Mouse (Mus musculus): ENCODE results near the gene Irf6. TPM values are rescaled to one million over a fixed set of nuclear protein-coding genes. Genes with fewer than 3 reads are reported as not detected.

Irf6 gene
- polyA plus RNA-seq, 1 experiment from 2014 or later = 8.2 TPM

DNA sequence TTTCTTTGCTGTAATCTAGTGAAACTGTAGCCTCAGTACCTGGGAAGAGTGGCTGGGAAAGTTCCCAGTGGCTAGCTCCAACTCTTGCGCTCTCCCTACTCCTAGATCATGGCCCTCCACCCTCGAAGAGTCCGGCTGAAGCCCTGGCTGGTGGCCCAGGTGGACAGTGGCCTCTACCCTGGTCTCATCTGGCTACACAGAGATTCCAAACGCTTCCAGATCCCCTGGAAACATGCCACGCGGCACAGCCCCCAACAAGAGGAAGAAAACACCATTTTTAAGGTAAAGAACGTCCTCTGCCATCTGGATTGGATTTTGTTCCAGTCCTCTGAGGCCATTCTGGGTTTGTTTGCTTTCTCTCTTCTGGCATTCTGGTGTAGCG lies 4.2 kb downstream of the Irf6 start:
- ATAC-seq (ENCODE audit: insufficient number of reproducible peaks, low FRiP score, low TSS enrichment, low read depth) = no peak
- no peaks in the 10 kb centered on the region; the same call in 1 of the 2 replicates for H3K4me1 ChIP-seq (ENCODE audit: control insufficient read depth, insufficient read depth, low read length)
- H3K9ac ChIP-seq (ENCODE audit: low read length) = no peak overlapping the region
- no peak overlapping the region for H3K4me3 ChIP-seq (ENCODE audit: low read depth, low read length)
- peaks cover 25% of the 10 kb centered on the region for H3K27me3 ChIP-seq (ENCODE audit: control insufficient read depth, insufficient read depth, low read length)
- no peaks in the 10 kb centered on the region for H3K9me3 ChIP-seq (ENCODE audit: control insufficient read depth, low read length)
- H3K36me3 ChIP-seq (ENCODE audit: control insufficient read depth, insufficient read depth, low read length) = no peaks in the 10 kb centered on the region
- DNase-seq (ENCODE audit: low spot score) = no peak
- H3K4me2 ChIP-seq (ENCODE audit: low read depth, severe bottlenecking) = no peak overlapping the region
- 73% methylated on average over 8 of the region's 8 CpGs for WGBS
- H3K27ac ChIP-seq (replicated peaks; ENCODE audit: low read depth, low read length) = no peak overlapping the region

DNA sequence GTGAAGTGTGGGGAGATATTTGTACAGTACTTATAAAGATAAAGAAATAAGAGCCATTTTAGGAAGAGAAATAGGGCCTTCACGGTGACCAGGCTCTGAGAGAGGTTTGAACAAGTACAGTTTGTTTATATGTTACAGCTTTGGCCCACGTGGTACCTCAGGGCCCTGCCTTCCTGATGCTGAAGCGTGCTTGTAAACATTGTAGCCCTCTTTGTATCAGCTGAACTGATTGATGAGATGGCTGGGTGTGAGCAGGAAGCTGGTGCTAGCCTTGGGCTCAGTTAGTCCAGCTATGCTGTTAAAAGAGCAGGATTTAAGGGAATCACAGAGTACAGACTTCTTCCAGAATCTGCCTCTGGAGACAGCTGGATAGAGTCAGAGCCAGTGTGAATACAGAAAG lies 6.3 kb downstream of the Irf6 start:
- Histone ChIP-seq H3K4me1 (ENCODE audit: control insufficient read depth, insufficient read depth, low read length) (no peaks in the 10 kb centered on the region; the same call in 1 of the 2 replicates), H3K36me3 (ENCODE audit: control insufficient read depth, insufficient read depth, low read length) (no peaks in the 10 kb centered on the region), H3K4me2 (ENCODE audit: low read depth, severe bottlenecking) (no peak overlapping the region), H3K27ac (replicated peaks; ENCODE audit: low read depth, low read length) (no peak overlapping the region), H3K27me3 (ENCODE audit: control insufficient read depth, insufficient read depth, low read length) (peaks cover 4% of the 10 kb centered on the region), H3K9me3 (ENCODE audit: control insufficient read depth, low read length) (no peaks in the 10 kb centered on the region), H3K4me3 (ENCODE audit: low read depth, low read length) (no peak overlapping the region), H3K9ac (ENCODE audit: low read length) (no peak overlapping the region)
- no peak for DNase-seq (ENCODE audit: low spot score)
- 30% methylated on average over 3 of the region's 3 CpGs for WGBS
- no peak for ATAC-seq (ENCODE audit: insufficient number of reproducible peaks, low FRiP score, low TSS enrichment, low read depth)

GRCm38 (mm10) chr1:193159613-193160012 lies 6.7 kb downstream of the Irf6 start:
- Histone ChIP-seq H3K4me3 (ENCODE audit: low read depth, low read length) (no peak overlapping the region), H3K9ac (ENCODE audit: low read length) (no peak overlapping the region), H3K36me3 (ENCODE audit: control insufficient read depth, insufficient read depth, low read length) (no peaks in the 10 kb centered on the region), H3K4me2 (ENCODE audit: low read depth, severe bottlenecking) (no peak overlapping the region), H3K9me3 (ENCODE audit: control insufficient read depth, low read length) (no peaks in the 10 kb centered on the region), H3K4me1 (ENCODE audit: control insufficient read depth, insufficient read depth, low read length) (no peaks in the 10 kb centered on the region; the same call in 1 of the 2 replicates), H3K27me3 (ENCODE audit: control insufficient read depth, insufficient read depth, low read length) (no peaks in the 10 kb centered on the region), H3K27ac (replicated peaks; ENCODE audit: low read depth, low read length) (no peak overlapping the region)
- ATAC-seq (ENCODE audit: insufficient number of reproducible peaks, low FRiP score, low TSS enrichment, low read depth) (no peak), DNase-seq (ENCODE audit: low spot score) (no peak)
- WGBS = 54% methylated on average over 1 of the region's 1 CpGs

DNA sequence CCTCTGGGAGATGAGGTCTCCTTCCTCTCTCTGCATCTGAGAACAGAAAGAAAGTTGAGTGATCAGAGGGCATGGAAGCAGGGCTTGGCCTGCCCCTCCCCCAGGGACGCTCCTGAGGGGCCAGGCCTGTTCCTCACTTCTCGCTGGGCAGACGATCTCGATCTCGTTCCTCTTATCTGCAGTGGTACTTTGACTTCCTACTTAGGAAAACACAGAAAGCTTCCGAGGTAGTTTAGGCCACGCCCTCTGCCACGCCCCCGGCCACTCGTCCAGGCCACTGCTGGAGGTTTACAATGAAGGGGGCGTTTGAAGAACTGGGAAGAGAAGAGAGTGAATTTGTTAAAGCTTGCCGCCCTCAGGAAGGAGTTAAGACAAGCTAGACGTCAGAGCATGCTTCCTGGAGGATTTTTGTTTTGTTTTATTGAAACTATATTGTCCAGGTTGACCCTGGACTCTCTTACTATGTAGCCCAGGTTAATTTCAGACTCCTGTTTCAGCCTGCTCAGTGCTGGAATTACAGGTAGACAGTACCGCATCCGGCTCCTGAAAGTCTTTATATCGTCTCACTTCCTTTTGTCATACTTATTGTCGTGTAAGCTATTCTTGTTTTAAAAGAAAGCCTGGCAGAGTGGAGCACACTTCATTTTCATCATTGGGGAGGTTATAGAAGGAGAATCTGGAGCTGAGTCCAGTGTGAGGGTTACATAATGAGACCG lies 7.6 kb downstream of the Irf6 start:
- 18% methylated on average over 18 of the region's 18 CpGs for WGBS
- ATAC-seq (ENCODE audit: insufficient number of reproducible peaks, low FRiP score, low TSS enrichment, low read depth) (0 out of 2 replicates have a peak, but pooled peaks have one; percentile 56), DNase-seq (ENCODE audit: low spot score) (peak; percentile 66)
- no peak overlapping the region for H3K9ac ChIP-seq (ENCODE audit: low read length)
- H3K27ac ChIP-seq (replicated peaks; ENCODE audit: low read depth, low read length) = no peak overlapping the region
- no peaks in the 10 kb centered on the region for H3K36me3 ChIP-seq (ENCODE audit: control insufficient read depth, insufficient read depth, low read length)
- no peaks in the 10 kb centered on the region for H3K27me3 ChIP-seq (ENCODE audit: control insufficient read depth, insufficient read depth, low read length)
- no peaks in the 10 kb centered on the region; the same call in 1 of the 2 replicates for H3K4me1 ChIP-seq (ENCODE audit: control insufficient read depth, insufficient read depth, low read length)
- H3K4me2 ChIP-seq (ENCODE audit: low read depth, severe bottlenecking) = peak overlapping the region; percentile 40
- H3K9me3 ChIP-seq (ENCODE audit: control insufficient read depth, low read length) = no peaks in the 10 kb centered on the region
- peak overlapping the region; percentile 12; the same call in 1 of the 2 replicates for H3K4me3 ChIP-seq (ENCODE audit: low read depth, low read length)

DNA sequence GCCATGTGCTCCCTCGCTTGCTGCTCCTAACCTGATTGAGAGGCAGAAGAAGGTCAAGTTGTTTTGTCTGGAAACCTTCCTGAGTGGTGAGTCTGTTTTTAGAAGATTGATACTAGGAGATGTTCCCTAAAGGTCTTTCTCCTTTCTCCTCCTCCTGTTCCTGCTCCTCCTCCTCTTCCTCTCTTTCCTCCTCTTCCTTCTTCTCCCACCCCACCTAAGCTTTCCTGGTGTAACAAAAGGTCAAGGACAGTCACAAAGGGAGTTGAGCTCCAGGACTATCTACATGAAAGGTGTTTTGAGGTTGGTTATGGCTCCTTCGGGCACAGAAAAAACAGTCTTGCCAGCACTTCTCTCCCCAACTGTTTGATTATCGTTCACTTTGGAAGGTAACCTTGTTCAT lies 14.8 kb downstream of the Irf6 start, which contains the start of gene A130010J15Rik:
A130010J15Rik (plus strand) TSS at position 301 of the 400 bp plus-strand sequence.
- H3K4me1 ChIP-seq (ENCODE audit: control insufficient read depth, insufficient read depth, low read length) = peaks cover 5% of the 10 kb centered on the region; the same call in 1 of the 2 replicates
- no peak within 1 kb of the TSS for H3K4me3 ChIP-seq (ENCODE audit: low read depth, low read length)
- ATAC-seq (ENCODE audit: insufficient number of reproducible peaks, low FRiP score, low TSS enrichment, low read depth) (no peak), DNase-seq (ENCODE audit: low spot score) (no peak)
- no peak within 1 kb of the TSS for H3K9ac ChIP-seq (ENCODE audit: low read length)
- no peaks in the 10 kb centered on the region for H3K9me3 ChIP-seq (ENCODE audit: control insufficient read depth, low read length)
- H3K27me3 ChIP-seq (ENCODE audit: control insufficient read depth, insufficient read depth, low read length) = no peaks in the 10 kb centered on the region
- WGBS = 97% methylated on average over 3 of the region's 3 CpGs
- no peak within 1 kb of the TSS for H3K4me2 ChIP-seq (ENCODE audit: low read depth, severe bottlenecking)
- H3K27ac ChIP-seq (replicated peaks; ENCODE audit: low read depth, low read length) = no peak within 1 kb of the TSS
- no peaks in the 10 kb centered on the region for H3K36me3 ChIP-seq (ENCODE audit: control insufficient read depth, insufficient read depth, low read length)

DNA sequence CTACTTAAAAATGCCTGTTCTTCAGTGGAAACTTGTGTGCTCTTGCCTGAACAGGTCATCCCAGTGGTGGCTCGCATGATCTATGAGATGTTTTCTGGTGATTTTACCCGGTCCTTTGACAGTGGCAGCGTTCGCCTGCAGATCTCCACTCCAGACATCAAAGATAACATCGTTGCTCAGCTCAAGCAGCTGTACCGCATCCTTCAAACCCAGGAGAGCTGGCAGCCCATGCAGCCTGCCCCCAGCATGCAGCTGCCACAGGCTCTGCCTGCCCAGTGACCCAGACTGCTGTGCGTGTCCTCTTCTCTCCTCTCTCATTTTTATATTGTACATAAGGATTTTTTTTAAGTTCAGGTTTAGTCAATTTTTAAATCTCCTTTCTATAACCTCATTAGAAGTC lies 16.3 kb downstream of the Irf6 start:
- no peak overlapping the region for H3K4me2 ChIP-seq (ENCODE audit: low read depth, severe bottlenecking)
- DNase-seq (ENCODE audit: low spot score) (no peak), ATAC-seq (ENCODE audit: insufficient number of reproducible peaks, low FRiP score, low TSS enrichment, low read depth) (no peak)
- H3K36me3 ChIP-seq (ENCODE audit: control insufficient read depth, insufficient read depth, low read length) = no peaks in the 10 kb centered on the region
- H3K27ac ChIP-seq (replicated peaks; ENCODE audit: low read depth, low read length) = no peak overlapping the region
- H3K4me1 ChIP-seq (ENCODE audit: control insufficient read depth, insufficient read depth, low read length) = peaks cover 10% of the 10 kb centered on the region; the same call in 1 of the 2 replicates
- no peak overlapping the region for H3K9ac ChIP-seq (ENCODE audit: low read length)
- H3K27me3 ChIP-seq (ENCODE audit: control insufficient read depth, insufficient read depth, low read length) = no peaks in the 10 kb centered on the region
- no peak overlapping the region for H3K4me3 ChIP-seq (ENCODE audit: low read depth, low read length)
- H3K9me3 ChIP-seq (ENCODE audit: control insufficient read depth, low read length) = no peaks in the 10 kb centered on the region
- 81% methylated on average over 7 of the region's 7 CpGs for WGBS

DNA sequence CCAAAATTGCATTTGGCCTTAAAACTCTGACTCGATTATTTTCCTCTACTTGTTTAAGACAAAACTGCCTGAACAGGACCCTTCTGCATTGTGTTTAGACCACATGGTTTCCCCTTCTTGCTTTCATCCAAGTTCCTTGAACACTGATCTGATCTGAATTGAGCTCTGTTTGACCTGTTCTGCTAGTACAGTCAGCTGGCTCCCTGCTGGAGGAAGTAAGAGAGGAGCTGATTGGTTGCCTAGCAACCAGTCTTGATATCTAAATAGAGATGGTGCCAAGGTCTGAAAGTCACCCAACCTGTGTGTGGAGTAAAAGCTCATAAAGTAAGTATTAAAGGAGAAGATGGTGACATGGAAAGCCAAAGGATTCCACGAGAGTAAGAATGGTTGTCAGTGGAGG lies 16.9 kb downstream of the Irf6 start:
- no peaks in the 10 kb centered on the region for H3K27me3 ChIP-seq (ENCODE audit: control insufficient read depth, insufficient read depth, low read length)
- ATAC-seq (ENCODE audit: insufficient number of reproducible peaks, low FRiP score, low TSS enrichment, low read depth) = no peak
- no peak overlapping the region for H3K4me2 ChIP-seq (ENCODE audit: low read depth, severe bottlenecking)
- no peaks in the 10 kb centered on the region for H3K9me3 ChIP-seq (ENCODE audit: control insufficient read depth, low read length)
- H3K36me3 ChIP-seq (ENCODE audit: control insufficient read depth, insufficient read depth, low read length) = no peaks in the 10 kb centered on the region
- WGBS = 92% methylated on average over 2 of the region's 2 CpGs
- no peak overlapping the region for H3K27ac ChIP-seq (replicated peaks; ENCODE audit: low read depth, low read length)
- no peak overlapping the region for H3K4me3 ChIP-seq (ENCODE audit: low read depth, low read length)
- DNase-seq (ENCODE audit: low spot score) = no peak
- H3K4me1 ChIP-seq (ENCODE audit: control insufficient read depth, insufficient read depth, low read length) = peaks cover 10% of the 10 kb centered on the region; the same call in 1 of the 2 replicates
- no peak overlapping the region for H3K9ac ChIP-seq (ENCODE audit: low read length)

DNA sequence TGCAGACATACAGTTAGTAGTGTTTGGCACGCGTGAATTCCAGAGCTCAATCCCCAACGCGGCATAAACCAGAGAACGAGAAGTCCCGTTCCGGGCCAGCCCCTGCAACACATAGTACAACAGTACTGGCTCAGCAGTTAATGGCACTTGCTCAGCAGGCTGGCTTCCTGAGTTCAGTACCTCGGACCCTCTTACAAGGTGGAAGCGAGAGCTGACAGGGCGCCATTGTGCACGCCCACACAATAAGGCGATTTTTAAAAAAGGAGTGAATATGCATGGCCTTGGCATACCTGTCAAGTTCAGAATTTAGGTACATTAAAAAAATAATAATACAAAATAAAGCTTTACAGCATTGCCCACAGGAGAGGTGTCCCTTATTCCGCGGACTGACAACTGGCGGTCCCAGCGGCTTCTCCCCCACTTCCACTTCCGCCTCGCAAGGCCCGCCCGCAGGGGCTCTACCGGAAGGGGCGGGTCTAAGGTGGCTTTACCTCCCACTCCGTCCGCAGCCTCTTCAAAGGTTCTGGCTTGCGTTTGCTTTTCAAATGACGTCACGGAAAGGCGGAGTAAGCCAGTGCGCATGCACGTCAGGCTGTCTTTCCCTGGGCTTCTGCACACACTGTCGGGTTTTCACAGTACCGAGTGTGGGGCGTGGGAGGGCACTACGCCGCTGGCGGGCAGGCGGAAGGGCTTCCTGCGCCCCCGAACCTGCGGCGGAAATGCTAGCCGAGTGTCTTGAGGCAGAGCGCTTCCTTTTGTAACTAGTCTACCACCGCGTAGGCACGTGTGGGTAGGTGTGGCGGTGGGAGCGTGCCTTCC lies 20.3 kb downstream of the Irf6 start:
- under 1% methylated on average over 48 of the region's 48 CpGs for WGBS
- peak; percentile 96 for DNase-seq (ENCODE audit: low spot score)
- Histone ChIP-seq H3K9me3 (ENCODE audit: control insufficient read depth, low read length) (no peaks in the 10 kb centered on the region), H3K27ac (replicated peaks; ENCODE audit: low read depth, low read length) (peak overlapping the region; percentile 70; the same call in 1 of the 2 replicates), H3K4me2 (ENCODE audit: low read depth, severe bottlenecking) (peak overlapping the region; percentile 53), H3K4me1 (ENCODE audit: control insufficient read depth, insufficient read depth, low read length) (peaks cover 10% of the 10 kb centered on the region; the same call in 1 of the 2 replicates), H3K4me3 (ENCODE audit: low read depth, low read length) (peak overlapping the region; percentile 75), H3K9ac (ENCODE audit: low read length) (peak overlapping the region; percentile 68), H3K27me3 (ENCODE audit: control insufficient read depth, insufficient read depth, low read length) (no peaks in the 10 kb centered on the region), H3K36me3 (ENCODE audit: control insufficient read depth, insufficient read depth, low read length) (no peaks in the 10 kb centered on the region)
- peak; percentile 99 for ATAC-seq (ENCODE audit: insufficient number of reproducible peaks, low FRiP score, low TSS enrichment, low read depth)
